Comparison of ENCODE assay signal across 17 mouse cellular contexts in genomic region chr5:92887501-92887900, GRCm38 (mm10).
A peak's percentile ranks its signal among the peaks of the same experiment; 100 is the strongest.
DNase-seq lines count a peak whose midpoint lies in the region; ATAC-seq and TF ChIP-seq lines count a peak whose summit lies in the region.
"Had no signal": no experiment of that assay in that cellular context is flagged by ENCODE, and none has a peak within 500 bp of the region (broad histone marks: within the 10 kb centered on the region; RNA-seq: fewer than 3 reads in every experiment).

No protein-coding gene starts in this region.

- no peak for DNase-seq in intestine, embryonic 14.5 days (ENCODE audit: low spot score)
- no peak for DNase-seq in gastrocnemius, adult 18-20 months (ENCODE audit: low spot score)
- DNase-seq in retina, postnatal 1 day: no peak
- DNase-seq: cerebellum, adult 9-10 months; embryo, embryonic 11 days; kidney, adult 18-20 months; right cerebral cortex, postnatal 4 days; thymus, postnatal 25 days had no signal

- 64% methylated on average over 3 of the region's 3 CpGs for WGBS in intestine, embryonic 14.5 days
- WGBS in intestine, postnatal 0 days: 60% methylated on average over 3 of the region's 3 CpGs
- 27% methylated on average over 3 of the region's 3 CpGs for WGBS in heart, embryonic 12.5 days
- 53% methylated on average over 3 of the region's 3 CpGs for WGBS in intestine, embryonic 16.5 days
- WGBS in small intestine, adult 2 months: 46% methylated on average over 3 of the region's 3 CpGs
- 59% methylated on average over 3 of the region's 3 CpGs for whole genome bisulfite sequencing in forebrain, embryonic 15.5 days

- H3K4me3 ChIP-seq in intestine, embryonic 14.5 days (ENCODE audit: low read depth, low read length): no peak overlapping the region
- no peak overlapping the region for H3K4me3 ChIP-seq in intestine, postnatal 0 days (ENCODE audit: low read depth, low read length)
- H3K4me3 ChIP-seq in heart, embryonic 12.5 days: no peak overlapping the region
- no peak overlapping the region for H3K4me3 ChIP-seq in intestine, embryonic 16.5 days (ENCODE audit: low read length)
- no peak overlapping the region for H3K4me3 ChIP-seq in small intestine, adult 2 months (ENCODE audit: low read depth, low read length)
- no peak overlapping the region for H3K4me3 ChIP-seq in forebrain, embryonic 15.5 days
- H3K4me3 ChIP-seq: erythroblast, embryonic 14.5 days; liver, embryonic 15.5 days; midbrain, embryonic 12.5 days had no signal

- no peak overlapping the region for H3K9ac ChIP-seq in intestine, embryonic 14.5 days (ENCODE audit: low read length)
- no peak overlapping the region for H3K9ac ChIP-seq in intestine, postnatal 0 days (ENCODE audit: low read depth, low read length)
- H3K9ac ChIP-seq in heart, embryonic 12.5 days: no peak overlapping the region
- no peak overlapping the region for H3K9ac ChIP-seq in intestine, embryonic 16.5 days (ENCODE audit: low read depth, low read length)
- no peak overlapping the region for H3K9ac ChIP-seq in forebrain, embryonic 15.5 days (replicated peaks)
- H3K9ac ChIP-seq: liver, embryonic 15.5 days; midbrain, embryonic 12.5 days had no signal

- no peak for ATAC-seq in intestine, embryonic 14.5 days (replicated peaks; ENCODE audit: low FRiP score, low TSS enrichment, low read depth)
- no peak for ATAC-seq in intestine, postnatal 0 days
- ATAC-seq in heart, embryonic 12.5 days (ENCODE audit: insufficient number of reproducible peaks, low FRiP score): no peak
- no peak for ATAC-seq in intestine, embryonic 16.5 days
- ATAC-seq in forebrain, embryonic 15.5 days (replicated peaks): no peak
- ATAC-seq: CD4-positive, CD25-positive, alpha-beta regulatory T cell, adult 4 months had no signal

- peaks cover 33% of the 10 kb centered on the region for H3K4me1 ChIP-seq in intestine, embryonic 14.5 days (replicated peaks; ENCODE audit: control insufficient read depth, insufficient read depth, low read length)
- H3K4me1 ChIP-seq in intestine, postnatal 0 days (replicated peaks; ENCODE audit: control insufficient read depth, insufficient read depth, low read length): peaks cover 13% of the 10 kb centered on the region; the same call in 1 of the 2 replicates
- H3K4me1 ChIP-seq in heart, embryonic 12.5 days (replicated peaks): peaks cover 64% of the 10 kb centered on the region
- H3K4me1 ChIP-seq in intestine, embryonic 16.5 days (ENCODE audit: control insufficient read depth, insufficient read depth, low read length): peaks cover 37% of the 10 kb centered on the region
- H3K4me1 ChIP-seq in small intestine, adult 2 months (ENCODE audit: control insufficient read depth, insufficient read depth, insufficient read length, low read length): peaks cover 44% of the 10 kb centered on the region
- no peaks in the 10 kb centered on the region for H3K4me1 ChIP-seq in forebrain, embryonic 15.5 days
- H3K4me1 ChIP-seq: midbrain, embryonic 12.5 days had no signal

- H3K9me3 ChIP-seq in intestine, embryonic 14.5 days (ENCODE audit: control insufficient read depth, low read length): no peaks in the 10 kb centered on the region
- H3K9me3 ChIP-seq in intestine, postnatal 0 days (ENCODE audit: control insufficient read depth): no peaks in the 10 kb centered on the region
- no peaks in the 10 kb centered on the region for H3K9me3 ChIP-seq in heart, embryonic 12.5 days (replicated peaks)
- no peaks in the 10 kb centered on the region for H3K9me3 ChIP-seq in intestine, embryonic 16.5 days (ENCODE audit: control insufficient read depth, low read length)
- H3K9me3 ChIP-seq in forebrain, embryonic 15.5 days: no peaks in the 10 kb centered on the region
- H3K9me3 ChIP-seq: liver, embryonic 15.5 days; midbrain, embryonic 12.5 days had no signal

- H3K27ac ChIP-seq in intestine, embryonic 14.5 days (ENCODE audit: low read depth): peak overlapping the region; percentile 54
- H3K27ac ChIP-seq in intestine, postnatal 0 days (ENCODE audit: low read depth, low read length): no peak overlapping the region
- peak overlapping the region; percentile 81 for H3K27ac ChIP-seq in heart, embryonic 12.5 days (ENCODE audit: poor library complexity, severe bottlenecking)
- peak overlapping the region; percentile 27; the same call in 1 of the 2 replicates for H3K27ac ChIP-seq in intestine, embryonic 16.5 days (ENCODE audit: low read length)
- H3K27ac ChIP-seq in small intestine, adult 2 months (ENCODE audit: insufficient read depth, low read depth, low read length): peak overlapping the region; percentile 65
- H3K27ac ChIP-seq in forebrain, embryonic 15.5 days (replicated peaks): no peak overlapping the region
- H3K27ac ChIP-seq: liver, embryonic 15.5 days; midbrain, embryonic 12.5 days had no signal

- TF ChIP-seq POLR2A in small intestine, adult 2 months (IDR thresholded peaks at IDR 0.05; ENCODE audit: low read depth, low read length): no peak

- H3K27me3 ChIP-seq in intestine, embryonic 14.5 days (replicated peaks; ENCODE audit: control insufficient read depth, insufficient read depth, low read length): no peaks in the 10 kb centered on the region
- no peaks in the 10 kb centered on the region for H3K27me3 ChIP-seq in intestine, postnatal 0 days (replicated peaks; ENCODE audit: control insufficient read depth, insufficient read depth, low read length)
- no peaks in the 10 kb centered on the region for H3K27me3 ChIP-seq in heart, embryonic 12.5 days (replicated peaks)
- no peaks in the 10 kb centered on the region for H3K27me3 ChIP-seq in intestine, embryonic 16.5 days (replicated peaks; ENCODE audit: control insufficient read depth, insufficient read depth, low read length)
- no peaks in the 10 kb centered on the region for H3K27me3 ChIP-seq in small intestine, adult 2 months (ENCODE audit: control insufficient read depth, insufficient read depth, low read length)
- no peaks in the 10 kb centered on the region for H3K27me3 ChIP-seq in forebrain, embryonic 15.5 days
- H3K27me3 ChIP-seq: liver, embryonic 15.5 days; midbrain, embryonic 12.5 days had no signal

- no peak overlapping the region for H3K4me2 ChIP-seq in intestine, embryonic 14.5 days (ENCODE audit: low read length)
- no peak overlapping the region for H3K4me2 ChIP-seq in intestine, postnatal 0 days (replicated peaks; ENCODE audit: low read depth)
- no peak overlapping the region for H3K4me2 ChIP-seq in heart, embryonic 12.5 days
- no peak overlapping the region for H3K4me2 ChIP-seq in intestine, embryonic 16.5 days (ENCODE audit: low read depth, low read length)
- H3K4me2 ChIP-seq in forebrain, embryonic 15.5 days (replicated peaks): no peak overlapping the region
- H3K4me2 ChIP-seq: liver, embryonic 15.5 days; midbrain, embryonic 12.5 days had no signal

- TF ChIP-seq CTCF in intestine, postnatal 0 days (IDR thresholded peaks at IDR 0.05; ENCODE audit: low read depth): no peak
- no peak for TF ChIP-seq CTCF in small intestine, adult 2 months (IDR thresholded peaks at IDR 0.05; ENCODE audit: extremely low read depth, insufficient read length, insufficient replicate concordance, low read depth, low read length)

- no peaks in the 10 kb centered on the region for H3K36me3 ChIP-seq in intestine, embryonic 14.5 days (ENCODE audit: control insufficient read depth, insufficient read depth, low read length)
- no peaks in the 10 kb centered on the region for H3K36me3 ChIP-seq in intestine, postnatal 0 days (ENCODE audit: control insufficient read depth, insufficient read depth)
- no peaks in the 10 kb centered on the region for H3K36me3 ChIP-seq in heart, embryonic 12.5 days
- no peaks in the 10 kb centered on the region for H3K36me3 ChIP-seq in intestine, embryonic 16.5 days (ENCODE audit: control insufficient read depth, insufficient read depth, low read length)
- H3K36me3 ChIP-seq in small intestine, adult 2 months (ENCODE audit: control insufficient read depth, insufficient read depth, low read length): peaks cover 15% of the 10 kb centered on the region
- no peaks in the 10 kb centered on the region for H3K36me3 ChIP-seq in forebrain, embryonic 15.5 days
- H3K36me3 ChIP-seq: liver, embryonic 15.5 days; midbrain, embryonic 12.5 days had no signal

Comparison
In these comparisons a context has a peak if more than half of its experiments do, and no peak if none do; other contexts are left out.
1. H3K27ac ChIP-seq: peak in intestine, embryonic 14.5 days (single experiment), heart, embryonic 12.5 days (single experiment), intestine, embryonic 16.5 days (single experiment) and small intestine, adult 2 months (single experiment); none in intestine, postnatal 0 days (single experiment) and forebrain, embryonic 15.5 days (single experiment).